Mouse (Mus musculus): ENCODE results near the gene Spata13.

GRCm38 (mm10) chr14:60609160-60609559 lies 24.6 kb upstream of the Spata13 start:
- TF ChIP-seq GATA1 (IDR thresholded peaks at IDR 0.05; ENCODE audit: low read length) (no peak), TAL1 (IDR thresholded peaks at IDR 0.05; ENCODE audit: low read length) (no peak)

Data from erythroblast, embryonic 14.5 days (primary cell).